ENCODE assay signal across 17 mouse cellular contexts in genomic region chr1:162006109-162006508, GRCm38 (mm10). TPM values are rescaled to one million over a fixed set of nuclear protein-coding genes. Genes with fewer than 3 reads are reported as not detected.
A peak's percentile ranks its signal among the peaks of the same experiment; 100 is the strongest.
DNase-seq lines count a peak whose midpoint lies in the region; ATAC-seq and TF ChIP-seq lines count a peak whose summit lies in the region.
"Had no signal": no experiment of that assay in that cellular context is flagged by ENCODE, and none has a peak within 500 bp of the region (broad histone marks: within the 10 kb centered on the region; RNA-seq: fewer than 3 reads in every experiment).

No protein-coding gene starts in this region.

- no peaks in the 10 kb centered on the region for H3K79me2 ChIP-seq in C2C12 (ENCODE audit: control insufficient read depth, insufficient read depth)

- no peaks in the 10 kb centered on the region for H3K27me3 ChIP-seq in heart, embryonic 13.5 days (replicated peaks)
- H3K27me3 ChIP-seq in C2C12 (ENCODE audit: control insufficient read depth, insufficient read depth, insufficient read length), result no peaks in the 10 kb centered on the region
- H3K27me3 ChIP-seq in embryonic facial prominence, embryonic 11.5 days (ENCODE audit: control insufficient read depth, insufficient read depth, low read length), result no peaks in the 10 kb centered on the region
- H3K27me3 ChIP-seq in limb, embryonic 14.5 days (ENCODE audit: control insufficient read depth, insufficient read depth, low read length), result no peaks in the 10 kb centered on the region
- H3K27me3 ChIP-seq: forebrain, embryonic 12.5 days had no signal

- H3K4me1 ChIP-seq in heart, embryonic 13.5 days, result peaks cover 51% of the 10 kb centered on the region
- H3K4me1 ChIP-seq in embryonic facial prominence, embryonic 11.5 days (ENCODE audit: control insufficient read depth, insufficient read depth, low read length), result peaks cover 10% of the 10 kb centered on the region
- peaks cover 82% of the 10 kb centered on the region for H3K4me1 ChIP-seq in limb, embryonic 14.5 days (ENCODE audit: control insufficient read depth, insufficient read depth, low read length)

- no peak overlapping the region for H3K4me2 ChIP-seq in heart, embryonic 13.5 days
- no peak overlapping the region for H3K4me2 ChIP-seq in embryonic facial prominence, embryonic 11.5 days (ENCODE audit: low read depth, low read length)
- no peak overlapping the region for H3K4me2 ChIP-seq in limb, embryonic 14.5 days (replicated peaks; ENCODE audit: low read depth, low read length, severe bottlenecking)
- H3K4me2 ChIP-seq: forebrain, embryonic 12.5 days had no signal

- H3K9me3 ChIP-seq in heart, embryonic 13.5 days, result no peaks in the 10 kb centered on the region
- no peaks in the 10 kb centered on the region for H3K9me3 ChIP-seq in embryonic facial prominence, embryonic 11.5 days (replicated peaks; ENCODE audit: control insufficient read depth, low read length)
- H3K9me3 ChIP-seq in limb, embryonic 14.5 days (ENCODE audit: control insufficient read depth, low read length), result no peaks in the 10 kb centered on the region
- H3K9me3 ChIP-seq: forebrain, embryonic 12.5 days had no signal

- no peak overlapping the region for H3K4me3 ChIP-seq in heart, embryonic 13.5 days
- H3K4me3 ChIP-seq in C2C12 (ENCODE audit: insufficient read depth, poor library complexity, severe bottlenecking), result no peak overlapping the region
- no peak overlapping the region for H3K4me3 ChIP-seq in embryonic facial prominence, embryonic 11.5 days (ENCODE audit: low read depth, low read length)
- no peak overlapping the region for H3K4me3 ChIP-seq in limb, embryonic 14.5 days (replicated peaks; ENCODE audit: low read length)
- H3K4me3 ChIP-seq: forebrain, embryonic 12.5 days had no signal

- no peak for ATAC-seq in heart, embryonic 13.5 days (ENCODE audit: extremely low read depth, insufficient number of reproducible peaks, low FRiP score, low TSS enrichment)
- ATAC-seq in embryonic facial prominence, embryonic 11.5 days (replicated peaks; ENCODE audit: insufficient number of reproducible peaks, low FRiP score, low TSS enrichment, low read depth), result no peak
- no peak for ATAC-seq in limb, embryonic 14.5 days (ENCODE audit: low FRiP score, low read depth)
- ATAC-seq in erythroid progenitor cell, adult 5-6 weeks (replicated peaks; ENCODE audit: low FRiP score, poor library complexity, severe bottlenecking), result no peak

- no peak for DNase-seq in heart, adult 18-20 months
- DNase-seq in embryonic facial prominence, embryonic 11.5 days (ENCODE audit: low spot score), result no peak
- DNase-seq in limb, embryonic 14.5 days (ENCODE audit: low spot score), result no peak
- DNase-seq in frontal cortex, postnatal 10 days (ENCODE audit: low spot score in 2 of 2), result no peak
- no peak for DNase-seq in urinary bladder, postnatal 14 days (ENCODE audit: low spot score)
- DNase-seq: cerebellum, postnatal 14 days; gastrocnemius, postnatal 25 days; thymus, adult 2 months had no signal

- peak overlapping the region; percentile 43 for H3K27ac ChIP-seq in heart, embryonic 13.5 days (replicated peaks)
- H3K27ac ChIP-seq in embryonic facial prominence, embryonic 11.5 days (replicated peaks; ENCODE audit: low read depth, low read length), result peak overlapping the region; percentile 56
- peak overlapping the region; percentile 98 for H3K27ac ChIP-seq in limb, embryonic 14.5 days (replicated peaks; ENCODE audit: low read depth, low read length)
- H3K27ac ChIP-seq: forebrain, embryonic 12.5 days had no signal

- H3K36me3 ChIP-seq in heart, embryonic 13.5 days, result no peaks in the 10 kb centered on the region
- H3K36me3 ChIP-seq in C2C12 (ENCODE audit: control insufficient read depth, insufficient read depth), result no peaks in the 10 kb centered on the region
- no peaks in the 10 kb centered on the region for H3K36me3 ChIP-seq in embryonic facial prominence, embryonic 11.5 days (replicated peaks; ENCODE audit: control insufficient read depth, insufficient read depth, low read depth, low read length)
- H3K36me3 ChIP-seq in limb, embryonic 14.5 days (ENCODE audit: control insufficient read depth, insufficient read depth, low read length), result 0 out of 2 replicates have a peak, but pooled peaks cover 3% of the 10 kb centered on the region
- H3K36me3 ChIP-seq: forebrain, embryonic 12.5 days had no signal

- H3K9ac ChIP-seq in heart, embryonic 13.5 days, result no peak overlapping the region
- 0 out of 2 replicates have a peak overlapping the region, but pooled peaks have one; percentile 18 for H3K9ac ChIP-seq in embryonic facial prominence, embryonic 11.5 days (replicated peaks; ENCODE audit: low read length)
- 0 out of 2 replicates have a peak overlapping the region, but pooled peaks have one; percentile 18 for H3K9ac ChIP-seq in limb, embryonic 14.5 days (ENCODE audit: low read depth, low read length, severe bottlenecking)
- H3K9ac ChIP-seq: forebrain, embryonic 12.5 days had no signal

- H3K79me3 ChIP-seq in C2C12 (ENCODE audit: low read depth), result no peaks in the 10 kb centered on the region

- no peak for TF ChIP-seq POLR2A in limb, embryonic 14.5 days (IDR thresholded peaks at IDR 0.05; ENCODE audit: borderline replicate concordance, extremely low read depth, insufficient read depth, insufficient read length)

- no peak for TF ChIP-seq CTCF in C2C12 (IDR thresholded peaks at IDR 0.05; ENCODE audit: control insufficient read depth, insufficient read depth, insufficient read length)

- 62% methylated on average over 9 of the region's 9 CpGs for WGBS in heart, embryonic 13.5 days
- WGBS in embryonic facial prominence, embryonic 11.5 days, result 70% methylated on average over 9 of the region's 9 CpGs
- WGBS in limb, embryonic 14.5 days, result 66% methylated on average over 9 of the region's 9 CpGs

- H3ac ChIP-seq in C2C12 (ENCODE audit: control insufficient read depth, insufficient read length, low read depth), result no peak overlapping the region

TF ChIP-seq in C2C12, 6 proteins besides CTCF, POLR2A, EP300 and RAD21:
- TF ChIP-seq FOSL1 (IDR thresholded peaks at IDR 0.05; ENCODE audit: insufficient read depth, low read length, poor library complexity, severe bottlenecking) (peak; percentile 13), MYOG (IDR thresholded peaks at IDR 0.05; ENCODE audit: control insufficient read depth, extremely low read depth, insufficient read length) (no peak), MAX (IDR thresholded peaks at IDR 0.05) (no peak), CEBPB (IDR thresholded peaks at IDR 0.05; ENCODE audit: low read depth) (peak; percentile 82), MYOD1 (IDR thresholded peaks at IDR 0.05; ENCODE audit: control insufficient read depth, insufficient read length, low read depth) (no peak), USF1 (IDR thresholded peaks at IDR 0.05; ENCODE audit: low read depth) (no peak)

RNA-seq across cellular contexts. Expression of gene 4930558K02Rik, which starts 26.7 kb away (rescaled TPM):
- not detected in 2 replicates for polyA plus RNA-seq in heart, embryonic 13.5 days (2015; fragmentation: Nextera tagmentation; extraction: Ambion mirVana)
- not detected for total RNA-seq in heart, adult 18-20 months (2021)
- not detected for polyA plus RNA-seq in C2C12 (2012; fragmentation: generic; extraction: Trizol)
- not detected in 2 replicates for polyA plus RNA-seq in embryonic facial prominence, embryonic 11.5 days (2014; fragmentation: Nextera tagmentation; extraction: Ambion mirVana)
- polyA plus RNA-seq in limb, embryonic 14.5 days (2012; rRNA removed), result not detected in 2 replicates
- not detected in 2 replicates for polyA plus RNA-seq in limb, embryonic 14.5 days (2014; fragmentation: Nextera tagmentation; extraction: Ambion mirVana)
- not detected in 2 replicates for total RNA-seq in erythroid progenitor cell, adult 5-6 weeks (2015; ENCODE audit: low replicate concordance)
- total RNA-seq in erythroid progenitor cell, adult 5-6 weeks (2017; ENCODE audit: low replicate concordance), result not detected in 2 replicates
- total RNA-seq: adrenal gland, postnatal 36 days; gastrocnemius, postnatal 25 days; layer of hippocampus, adult 18-20 months; left cerebral cortex, postnatal 10 days had no signal
- polyA plus RNA-seq: forebrain, embryonic 12.5 days; lung, embryonic 16.5 days; spleen, adult 2 months; thymus, adult 2 months had no signal

RNA-seq across cellular contexts. Expression of gene Pigc, which starts 37.1 kb away (rescaled TPM):
- 24.0 and 25.0 TPM in 2 replicates for polyA plus RNA-seq in heart, embryonic 13.5 days (2015; fragmentation: Nextera tagmentation; extraction: Ambion mirVana)
- 10 to 100 TPM in 1 of 2 experiments, 1 to 10 TPM in 1; 8.9 to 11.6 TPM for total RNA-seq in heart, adult 18-20 months (2021)
- polyA plus RNA-seq in C2C12 (2012; fragmentation: generic; extraction: Trizol), result 9.2 TPM
- 37.5 and 41.4 TPM in 2 replicates for polyA plus RNA-seq in embryonic facial prominence, embryonic 11.5 days (2014; fragmentation: Nextera tagmentation; extraction: Ambion mirVana)
- 36.9 and 45.4 TPM in 2 replicates for polyA plus RNA-seq in limb, embryonic 14.5 days (2012; rRNA removed)
- 51.3 and 52.8 TPM in 2 replicates for polyA plus RNA-seq in limb, embryonic 14.5 days (2014; fragmentation: Nextera tagmentation; extraction: Ambion mirVana)
- 7.1 and 12.6 TPM in 2 replicates for total RNA-seq in erythroid progenitor cell, adult 5-6 weeks (2015; ENCODE audit: low replicate concordance)
- total RNA-seq in erythroid progenitor cell, adult 5-6 weeks (2017; ENCODE audit: low replicate concordance), result 9.8 TPM in 2 replicates

Comparison
In these comparisons a context has a peak if more than half of its experiments do, and no peak if none do; other contexts are left out.
1. H3K27ac ChIP-seq: peak in every context shown above with its lines; median percentile 98 in limb, embryonic 14.5 days; 56 in embryonic facial prominence, embryonic 11.5 days; 43 in heart, embryonic 13.5 days.